In the genomic region with DNA sequence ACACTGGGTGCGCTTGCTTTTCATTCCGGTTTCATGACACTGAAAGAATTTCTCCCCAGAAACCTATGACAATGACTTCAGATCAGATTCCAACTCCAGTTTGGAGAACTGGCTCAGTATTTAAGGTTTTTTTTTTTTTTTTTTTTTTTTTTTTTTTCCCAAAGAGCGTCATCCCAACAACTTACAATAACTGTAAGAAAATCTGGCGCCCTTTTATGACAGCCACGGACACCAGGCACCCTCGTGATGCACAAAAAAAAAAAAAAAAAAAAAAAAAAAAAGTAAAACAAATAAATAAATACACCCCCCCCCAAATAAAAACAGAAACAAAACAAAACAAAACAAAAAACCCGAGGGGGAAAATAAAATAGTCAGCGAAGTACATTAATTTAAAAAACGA, we compare ENCODE assay signal across 9 mouse cellular contexts. TPM values are rescaled to one million over a fixed set of nuclear protein-coding genes. Genes with fewer than 3 reads are reported as not detected.
DNase-seq lines count a peak whose midpoint lies in the region; ATAC-seq and TF ChIP-seq lines count a peak whose summit lies in the region.
"Had no signal": no experiment of that assay in that cellular context is flagged by ENCODE, and none has a peak within 500 bp of the region (broad histone marks: within the 10 kb centered on the region; RNA-seq: fewer than 3 reads in every experiment).

No protein-coding gene starts in this region.

- in situ Hi-C loops in CH12.LX (cut with MboI; ENCODE audit: low pct_ligation_motif_present, low pct_unique_long_range_greater_than_20kb, low sequenced_read_pairs): no loop called here

- H3K9me3 ChIP-seq in CH12.LX (replicated peaks; ENCODE audit: low read length): no peaks in the 10 kb centered on the region
- H3K9me3 ChIP-seq in forebrain, embryonic 12.5 days: no peaks in the 10 kb centered on the region
- no peaks in the 10 kb centered on the region for H3K9me3 ChIP-seq in liver, embryonic 14.5 days (ENCODE audit: control insufficient read depth, low read length)

- no peaks in the 10 kb centered on the region for H3K79me2 ChIP-seq in heart, adult 2 months (replicated peaks; ENCODE audit: control insufficient read depth, insufficient read depth, low read length)
- no peaks in the 10 kb centered on the region for H3K79me2 ChIP-seq in CH12.LX (replicated peaks; ENCODE audit: control insufficient read depth, extremely low read depth, insufficient read depth, poor library complexity, severe bottlenecking)

- dilution Hi-C loops in CH12.LX (cut with MboI; ENCODE audit: extremely low pct_ligation_motif_present, extremely low pct_unique_long_range_greater_than_20kb, low sequenced_read_pairs): no loop called here

- no peak for DNase-seq in heart, adult 2 months
- DNase-seq in heart, postnatal 25 days (ENCODE audit: low spot score): no peak
- peak; percentile 20 for DNase-seq in CH12.LX (ENCODE audit: extremely low read depth)
- DNase-seq in liver, embryonic 14.5 days (ENCODE audit: low read depth in 3 of 3, low spot score in 3 of 3): no peak
- no peak for DNase-seq in thymus, postnatal 0 days (ENCODE audit: low spot score)
- no peak for DNase-seq in kidney, adult 18-20 months
- DNase-seq in layer of hippocampus, adult 18-20 months (ENCODE audit: low spot score in 2 of 2): no peak

- intact Hi-C loops in heart, adult 2 months (cut with DNase I): loop anchor here (1.0 kb wide), 1 partner anchor 22 kb away; no protein-coding TSS in a partner anchor
- intact Hi-C loops in heart, postnatal 25 days (cut with DNase I): loop anchor here (5.0 kb wide), 1 partner anchor 160 kb away; no protein-coding TSS in a partner anchor

- no peak for TF ChIP-seq CTCF in heart, adult 2 months (IDR thresholded peaks at IDR 0.05)
- no peak for TF ChIP-seq CTCF in CH12.LX (conservative IDR thresholded peaks at IDR 0.05 in 1 of 2, IDR thresholded peaks at IDR 0.05 in 1 of 2; ENCODE audit: low read depth in 2 of 2, low read length in 2 of 2)
- no peak for TF ChIP-seq CTCF in liver, embryonic 14.5 days (IDR thresholded peaks at IDR 0.05; ENCODE audit: low read depth)

- peak overlapping the region; percentile 75 for H3K27ac ChIP-seq in heart, adult 2 months
- H3K27ac ChIP-seq in CH12.LX (ENCODE audit: insufficient read depth, low read depth): no peak overlapping the region
- H3K27ac ChIP-seq in forebrain, embryonic 12.5 days: no peak overlapping the region
- no peak overlapping the region for H3K27ac ChIP-seq in liver, embryonic 14.5 days

- H3K4me3 ChIP-seq in heart, adult 2 months: peak overlapping the region; percentile 76
- peak overlapping the region in 2 of 3 experiments; percentile 66 to 90 for H3K4me3 ChIP-seq in CH12.LX (replicated peaks in 1 of 3; ENCODE audit: low read depth in 2 of 3, low read length in 2 of 3, poor library complexity in 1 of 3)
- peak overlapping the region; percentile 69 for H3K4me3 ChIP-seq in forebrain, embryonic 12.5 days (replicated peaks)
- peak overlapping the region in 1 of 2 experiments; percentile 60; a peak in 3 of 4 replicates for H3K4me3 ChIP-seq in liver, embryonic 14.5 days (ENCODE audit: insufficient read depth in 1 of 2, low read depth in 2 of 2, low read length in 2 of 2)

- peaks cover 2% of the 10 kb centered on the region; the same call in 1 of the 2 replicates for H3K4me1 ChIP-seq in heart, adult 2 months (ENCODE audit: control insufficient read depth, insufficient read depth, low read length)
- H3K4me1 ChIP-seq in CH12.LX (ENCODE audit: control insufficient read depth in 1 of 2, insufficient read depth in 2 of 2): peaks cover 0 to 27% of the 10 kb centered on the region in 2 experiments; a peak in 2 of 4 replicates
- H3K4me1 ChIP-seq in forebrain, embryonic 12.5 days: peaks cover 18% of the 10 kb centered on the region
- H3K4me1 ChIP-seq in liver, embryonic 14.5 days (replicated peaks; ENCODE audit: control insufficient read depth in 2 of 2, insufficient read depth in 2 of 2, low read length in 1 of 2): peaks cover 32 to 43% of the 10 kb centered on the region in 2 experiments

- peak overlapping the region; percentile 93 for H3K4me2 ChIP-seq in CH12.LX (ENCODE audit: insufficient read depth, low read depth, poor library complexity, severe bottlenecking)
- peak overlapping the region; percentile 72 for H3K4me2 ChIP-seq in forebrain, embryonic 12.5 days
- peak overlapping the region; percentile 96 for H3K4me2 ChIP-seq in liver, embryonic 14.5 days (ENCODE audit: low read depth)

- no peak for TF ChIP-seq EP300 in heart, adult 2 months (IDR thresholded peaks at IDR 0.05; ENCODE audit: insufficient read depth, low read depth, low read length)
- TF ChIP-seq EP300 in CH12.LX (IDR thresholded peaks at IDR 0.05; ENCODE audit: low read length): no peak
- TF ChIP-seq EP300 in liver, embryonic 14.5 days (IDR thresholded peaks at IDR 0.05; ENCODE audit: low read depth): no peak

- TF ChIP-seq RAD21 in CH12.LX (IDR thresholded peaks at IDR 0.05; ENCODE audit: low read depth, low read length): no peak

- no peak overlapping the region for H3K9ac ChIP-seq in heart, adult 2 months (ENCODE audit: low read depth, low read length)
- H3K9ac ChIP-seq in CH12.LX (ENCODE audit: insufficient read depth, low read depth): peak overlapping the region; percentile 48; the same call in 1 of the 2 replicates
- H3K9ac ChIP-seq in forebrain, embryonic 12.5 days: 0 out of 2 replicates have a peak overlapping the region, but pooled peaks have one; percentile 33
- no peak overlapping the region for H3K9ac ChIP-seq in liver, embryonic 14.5 days (replicated peaks)

- no peaks in the 10 kb centered on the region for H3K27me3 ChIP-seq in heart, adult 2 months (ENCODE audit: control insufficient read depth, insufficient read depth, low read length)
- H3K27me3 ChIP-seq in CH12.LX (replicated peaks): peaks cover 2% of the 10 kb centered on the region
- H3K27me3 ChIP-seq in forebrain, embryonic 12.5 days: peaks cover 12% of the 10 kb centered on the region
- peaks cover 6% of the 10 kb centered on the region for H3K27me3 ChIP-seq in liver, embryonic 14.5 days (ENCODE audit: control insufficient read depth, insufficient read depth, low read length)

- no peaks in the 10 kb centered on the region for H3K36me3 ChIP-seq in heart, adult 2 months (ENCODE audit: control insufficient read depth, insufficient read depth, low read length)
- H3K36me3 ChIP-seq in CH12.LX (replicated peaks in 1 of 2; ENCODE audit: control insufficient read depth in 1 of 2, insufficient read depth in 1 of 2, low read length in 1 of 2): no peaks in the 10 kb centered on the region
- no peaks in the 10 kb centered on the region for H3K36me3 ChIP-seq in forebrain, embryonic 12.5 days (replicated peaks)
- H3K36me3 ChIP-seq in liver, embryonic 14.5 days (replicated peaks; ENCODE audit: control insufficient read depth, insufficient read depth, low read depth): no peaks in the 10 kb centered on the region

- WGBS in heart, adult 2 months: 28% methylated on average over 9 of the region's 9 CpGs
- WGBS in forebrain, embryonic 12.5 days: 9% methylated on average over 9 of the region's 9 CpGs
- WGBS in liver, embryonic 14.5 days (ENCODE audit: insufficient replicate concordance): 14% methylated on average over 9 of the region's 9 CpGs

- no peak for ATAC-seq in forebrain, embryonic 12.5 days (ENCODE audit: low FRiP score)
- no peak for ATAC-seq in liver, embryonic 14.5 days (ENCODE audit: insufficient read depth)

- no peak for TF ChIP-seq POLR2A in heart, adult 2 months (IDR thresholded peaks at IDR 0.05; ENCODE audit: insufficient read depth, low read depth, low read length)
- TF ChIP-seq POLR2A in CH12.LX (IDR thresholded peaks at IDR 0.05; ENCODE audit: low read depth, low read length): no peak

RNA-seq across cellular contexts. Expression of a gene that starts 3.1 kb away (rescaled TPM):
- total RNA-seq in heart, adult 2 months (2021): 10 to 100 TPM; 47.9 to 59.6 TPM
- polyA plus RNA-seq in heart, adult 2 months (2012; rRNA removed): 90.9 and 123 TPM in 2 replicates
- total RNA-seq in heart, postnatal 25 days (2021): 10 to 100 TPM; 50.0 to 53.8 TPM
- 0.92 and 1.9 TPM in 2 replicates for total RNA-seq in CH12.LX (2012; rRNA removed)
- 1.8 and 2.5 TPM in 2 replicates for total RNA-seq in CH12.LX (2014; rRNA removed)
- 1.1 and 1.6 TPM in 2 replicates for polyA plus RNA-seq in CH12.LX (2012; ENCODE audit: insufficient read length, low read depth)
- polyA plus RNA-seq in forebrain, embryonic 12.5 days (2016; fragmentation: Nextera tagmentation; extraction: Ambion mirVana): 8.3 and 9.1 TPM in 2 replicates
- polyA plus RNA-seq in liver, embryonic 14.5 days (2012; rRNA removed): 12.8 and 15.0 TPM in 2 replicates
- polyA plus RNA-seq in liver, embryonic 14.5 days (2014; fragmentation: Nextera tagmentation; extraction: Ambion mirVana): 20.2 and 21.9 TPM in 2 replicates
- polyA plus RNA-seq in thymus, postnatal 0 days (2015; fragmentation: Nextera tagmentation; extraction: Ambion mirVana): 29.9 and 32.1 TPM in 2 replicates
- 10 to 100 TPM; 15.1 to 16.7 TPM for total RNA-seq in layer of hippocampus, adult 18-20 months (2021)

RNA-seq across cellular contexts. Expression of a gene that starts 3.2 kb away (rescaled TPM):
- 10 to 100 TPM in 1 of 2 experiments, 1 to 10 TPM in 1; 5.6 to 10.2 TPM for total RNA-seq in heart, adult 2 months (2021)
- polyA plus RNA-seq in heart, adult 2 months (2012; rRNA removed): 10.8 and 12.1 TPM in 2 replicates
- total RNA-seq in heart, postnatal 25 days (2021): 1 to 10 TPM; 6.2 to 7.7 TPM
- 1.6 and 2.2 TPM in 2 replicates for total RNA-seq in CH12.LX (2012; rRNA removed)
- 0.44 and 1.2 TPM in 2 replicates for total RNA-seq in CH12.LX (2014; rRNA removed)
- polyA plus RNA-seq in CH12.LX (2012; ENCODE audit: insufficient read length, low read depth): 0.97 and 1.2 TPM in 2 replicates
- 1.6 and 1.7 TPM in 2 replicates for polyA plus RNA-seq in forebrain, embryonic 12.5 days (2016; fragmentation: Nextera tagmentation; extraction: Ambion mirVana)
- polyA plus RNA-seq in liver, embryonic 14.5 days (2012; rRNA removed): 3.3 and 3.4 TPM in 2 replicates
- polyA plus RNA-seq in liver, embryonic 14.5 days (2014; fragmentation: Nextera tagmentation; extraction: Ambion mirVana): 5.4 and 7.1 TPM in 2 replicates
- polyA plus RNA-seq in thymus, postnatal 0 days (2015; fragmentation: Nextera tagmentation; extraction: Ambion mirVana): 5.0 and 6.0 TPM in 2 replicates
- total RNA-seq in layer of hippocampus, adult 18-20 months (2021): 1 to 10 TPM; 3.3 to 5.5 TPM

RNA-seq across cellular contexts. Expression of a gene that starts 13.5 kb away (rescaled TPM):
- total RNA-seq in heart, adult 2 months (2021): not detected
- polyA plus RNA-seq in heart, adult 2 months (2012; rRNA removed): not detected in 2 replicates
- total RNA-seq in heart, postnatal 25 days (2021): not detected
- total RNA-seq in CH12.LX (2012; rRNA removed) (not detected in 2 replicates), CH12.LX (2014; rRNA removed) (not detected in 2 replicates)
- polyA plus RNA-seq in CH12.LX (2012; ENCODE audit: insufficient read length, low read depth): not detected in 2 replicates
- polyA plus RNA-seq in forebrain, embryonic 12.5 days (2016; fragmentation: Nextera tagmentation; extraction: Ambion mirVana): not detected in 2 replicates
- polyA plus RNA-seq in liver, embryonic 14.5 days (2012; rRNA removed): not detected in 2 replicates
- polyA plus RNA-seq in liver, embryonic 14.5 days (2014; fragmentation: Nextera tagmentation; extraction: Ambion mirVana): not detected in 2 replicates
- not detected in 2 replicates for polyA plus RNA-seq in thymus, postnatal 0 days (2015; fragmentation: Nextera tagmentation; extraction: Ambion mirVana)
- not detected for total RNA-seq in layer of hippocampus, adult 18-20 months (2021)
- polyA plus RNA-seq: CD4-positive, CD25-positive, alpha-beta regulatory T cell, adult 4 months had no signal

RNA-seq across cellular contexts. Expression of a gene that starts 26.5 kb away (rescaled TPM):
- total RNA-seq in heart, adult 2 months (2021): not detected
- polyA plus RNA-seq in heart, adult 2 months (2012; rRNA removed): not detected in 2 replicates
- total RNA-seq in heart, postnatal 25 days (2021): not detected
- not detected in 2 replicates for total RNA-seq in CH12.LX (2012; rRNA removed)
- not detected in 2 replicates for total RNA-seq in CH12.LX (2014; rRNA removed)
- not detected in 2 replicates for polyA plus RNA-seq in CH12.LX (2012; ENCODE audit: insufficient read length, low read depth)
- polyA plus RNA-seq in forebrain, embryonic 12.5 days (2016; fragmentation: Nextera tagmentation; extraction: Ambion mirVana): not detected in 2 replicates
- not detected in 2 replicates for polyA plus RNA-seq in liver, embryonic 14.5 days (2012; rRNA removed)
- not detected in 2 replicates for polyA plus RNA-seq in liver, embryonic 14.5 days (2014; fragmentation: Nextera tagmentation; extraction: Ambion mirVana)
- polyA plus RNA-seq in thymus, postnatal 0 days (2015; fragmentation: Nextera tagmentation; extraction: Ambion mirVana): not detected in 2 replicates
- not detected for total RNA-seq in layer of hippocampus, adult 18-20 months (2021)
- polyA plus RNA-seq: CD4-positive, CD25-positive, alpha-beta regulatory T cell, adult 4 months had no signal

RNA-seq across cellular contexts. Expression of a gene that starts 30.3 kb away (rescaled TPM):
- total RNA-seq in heart, adult 2 months (2021): not detected
- not detected in 2 replicates for polyA plus RNA-seq in heart, adult 2 months (2012; rRNA removed)
- total RNA-seq in heart, postnatal 25 days (2021): not detected
- 0.38 and 0.55 TPM in 2 replicates for total RNA-seq in CH12.LX (2012; rRNA removed)
- total RNA-seq in CH12.LX (2014; rRNA removed): not detected in 2 replicates
- polyA plus RNA-seq in CH12.LX (2012; ENCODE audit: insufficient read length, low read depth): not detected in 2 replicates
- polyA plus RNA-seq in forebrain, embryonic 12.5 days (2016; fragmentation: Nextera tagmentation; extraction: Ambion mirVana): not detected in 2 replicates
- polyA plus RNA-seq in liver, embryonic 14.5 days (2012; rRNA removed): 0.69 and 0.95 TPM in 2 replicates
- polyA plus RNA-seq in liver, embryonic 14.5 days (2014; fragmentation: Nextera tagmentation; extraction: Ambion mirVana): 0.91 and 1.8 TPM in 2 replicates
- polyA plus RNA-seq in thymus, postnatal 0 days (2015; fragmentation: Nextera tagmentation; extraction: Ambion mirVana): 0.33 and 0.36 TPM in 2 replicates
- total RNA-seq in layer of hippocampus, adult 18-20 months (2021): not detected
- polyA plus RNA-seq: CD4-positive, CD25-positive, alpha-beta regulatory T cell, adult 4 months had no signal

Comparison
In these comparisons a context has a peak if more than half of its experiments do, and no peak if none do; other contexts are left out.
1. H3K9ac ChIP-seq: peak in CH12.LX (single experiment) and forebrain, embryonic 12.5 days (single experiment); none in heart, adult 2 months (single experiment) and liver, embryonic 14.5 days (single experiment).
2. Peak in every context shown above with its lines, with median percentiles within 50 percentile points of each other: H3K4me2 ChIP-seq.